Comparison of ENCODE assay signal across 21 mouse cellular contexts in genomic region chr5:32146281-32146680, GRCm38 (mm10).
"Had no signal": no experiment of that assay in that cellular context is flagged by ENCODE, and none has a peak within 500 bp of the region (broad histone marks: within the 10 kb centered on the region; RNA-seq: fewer than 3 reads in every experiment).

No protein-coding gene starts in this region.

- H3K27me3 ChIP-seq: heart, embryonic 13.5 days; heart, embryonic 15.5 days; hindbrain, embryonic 15.5 days; limb, embryonic 13.5 days; limb, embryonic 15.5 days; liver, embryonic 12.5 days had no signal

- ATAC-seq: hindbrain, postnatal 0 days; intestine, embryonic 16.5 days; liver, embryonic 12.5 days had no signal

- DNase-seq: gastrocnemius, postnatal 14 days; gastrocnemius, postnatal 36 days; heart, adult 11 months; heart, adult 2 months; heart, postnatal 14 days; heart, postnatal 36 days; kidney, adult 18-20 months; kidney, adult 8-10 months; kidney, postnatal 10 days; kidney, postnatal 25 days; kidney, postnatal 4 days; layer of hippocampus, postnatal 36 days; left cerebral cortex, postnatal 4 days had no signal
